Mouse (Mus musculus) small intestine, adult 2 months (tissue): ENCODE results near the gene Pon3.

Source experiments
- CTCF ChIP-seq: fragments of 200-500 bp; IDR thresholded peaks from 2 replicates; pipeline ENCODE4 v1.5.1; 2012; ENCODE audit warnings: low read depth, mild to moderate bottlenecking, control low read depth, inconsistent platforms, low read length, moderate library complexity, mixed read lengths; ENCODE audit not compliant: insufficient replicate concordance, insufficient read length; ENCODE audit errors: extremely low read depth
- POLR2A ChIP-seq: fragments of 200-500 bp; IDR thresholded peaks from 2 replicates; pipeline ENCODE4 v1.6.1; 2012; ENCODE audit warnings: low read depth, mild to moderate bottlenecking, control low read depth, inconsistent platforms, low read length, moderate library complexity

- TF ChIP-seq POLR2A (no peak), CTCF (no peak)
Observed at GRCm38 (mm10) chr6:5190761-5191160, 65.3 kb downstream of the Pon3 start.
